Mouse (Mus musculus) forebrain, embryonic 15.5 days (tissue): ENCODE results near the gene Hspa12b. TPM values are rescaled to one million over a fixed set of nuclear protein-coding genes. Genes with fewer than 3 reads are reported as not detected.

Experiments
- ATAC-seq: fragments of 200-750 bp; cut with Nextera tagmentation; replicated peaks from 2 replicates; pipeline ENCODE4 v1.8.0; 2017; ENCODE audit warnings: mild to moderate bottlenecking, moderate TSS enrichment, moderate library complexity
- H3K27ac ChIP-seq: fragments of 300-500 bp; sonication (generic); replicated peaks from 2 replicates; pipeline ENCODE4 v1.5.1; 2015; ENCODE audit warnings: mild to moderate bottlenecking, inconsistent platforms
- H3K27me3 ChIP-seq: fragments of 300-500 bp; sonication (generic); 2 replicates; pipeline ENCODE4 v1.6.1; 2015; ENCODE audit warnings: inconsistent platforms
- H3K36me3 ChIP-seq: fragments of 300-500 bp; sonication (generic); 2 replicates; pipeline ENCODE4 v1.6.1; 2015; ENCODE audit warnings: mild to moderate bottlenecking, inconsistent platforms
- H3K4me1 ChIP-seq: fragments of 300-500 bp; sonication (generic); 2 replicates; pipeline ENCODE4 v1.6.1; 2015; ENCODE audit warnings: inconsistent platforms
- H3K4me2 ChIP-seq: fragments of 300-500 bp; sonication (generic); replicated peaks from 2 replicates; pipeline ENCODE4 v1.6.1; 2015; ENCODE audit warnings: mild to moderate bottlenecking, inconsistent platforms
- H3K4me3 ChIP-seq: fragments of 300-500 bp; sonication (generic); 2 replicates; pipeline ENCODE4 v1.5.1; 2015; ENCODE audit warnings: mild to moderate bottlenecking, inconsistent platforms
- H3K9ac ChIP-seq: fragments of 300-500 bp; sonication (generic); replicated peaks from 2 replicates; pipeline ENCODE4 v1.6.1; 2015; ENCODE audit warnings: mild to moderate bottlenecking, inconsistent platforms
- H3K9me3 ChIP-seq: fragments of 300-500 bp; sonication (generic); 2 replicates; pipeline ENCODE4 v1.6.1; 2016; ENCODE audit warnings: inconsistent platforms
- WGBS: fragments of 180-500 bp; shearing (Covaris S2); methylation state at CpG from one replicate; pipeline ENCODE4 v1.1.7; 2015; ENCODE audit warnings: mixed read lengths; 5-methylcytosine and 5-hydroxymethylcytosine counted together
- polyA plus RNA-seq: library from polyadenylated mRNA; unstranded; fragments of >200 nt; fragmentation: Nextera tagmentation; extraction: Ambion mirVana; gene quantifications from 2 replicates; pipeline ENCODE4 v1.2.1, GENCODE M21; 2015

Gene Hspa12b
- polyA plus RNA-seq, 1 experiment from 2014 or later = 3.7 TPM

DNA sequence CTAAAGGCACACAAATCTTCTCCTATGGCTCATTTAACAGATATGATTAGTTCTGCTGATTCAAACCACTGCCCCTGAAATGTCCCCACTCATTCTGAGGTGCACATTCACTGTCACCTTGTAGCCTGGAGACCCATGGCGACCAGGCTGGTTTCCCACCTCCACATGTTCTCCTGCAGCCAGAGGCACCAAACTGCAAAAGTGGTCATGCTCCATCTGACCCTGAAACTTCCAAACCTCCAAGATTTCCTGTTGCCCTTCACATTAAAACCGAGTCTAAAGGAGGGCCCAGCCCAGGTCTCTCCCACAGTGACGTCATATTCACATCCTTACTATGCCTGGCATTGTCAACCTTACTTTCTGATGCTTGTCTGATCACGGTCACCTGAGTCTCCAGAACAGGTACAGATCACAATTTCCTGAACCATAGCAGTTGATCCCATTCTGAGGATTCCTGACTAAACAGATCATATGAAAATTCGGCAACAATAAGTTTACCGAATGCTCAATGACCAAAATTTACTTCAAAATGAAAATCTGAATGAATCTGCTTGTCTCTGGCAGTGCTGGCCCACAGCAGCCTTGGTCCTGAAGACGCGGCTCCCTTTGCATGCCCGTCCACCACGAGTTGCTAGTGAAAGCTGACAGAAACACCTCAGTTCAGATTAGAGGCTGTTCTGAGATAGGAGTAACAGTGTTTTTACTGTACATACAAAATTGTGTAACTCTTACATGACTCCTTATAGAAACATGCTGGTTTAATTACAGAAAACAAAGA is 5.2 kb downstream of the Hspa12b start:
- Histone ChIP-seq H3K4me3 (no peak overlapping the region), H3K4me1 (peaks cover 3% of the 10 kb centered on the region), H3K9me3 (no peaks in the 10 kb centered on the region), H3K27me3 (no peaks in the 10 kb centered on the region), H3K9ac (no peak overlapping the region), H3K36me3 (no peaks in the 10 kb centered on the region), H3K27ac (no peak overlapping the region), H3K4me2 (no peak overlapping the region)
- WGBS = 84% methylated on average over 10 of the region's 10 CpGs
- no peak for ATAC-seq

DNA sequence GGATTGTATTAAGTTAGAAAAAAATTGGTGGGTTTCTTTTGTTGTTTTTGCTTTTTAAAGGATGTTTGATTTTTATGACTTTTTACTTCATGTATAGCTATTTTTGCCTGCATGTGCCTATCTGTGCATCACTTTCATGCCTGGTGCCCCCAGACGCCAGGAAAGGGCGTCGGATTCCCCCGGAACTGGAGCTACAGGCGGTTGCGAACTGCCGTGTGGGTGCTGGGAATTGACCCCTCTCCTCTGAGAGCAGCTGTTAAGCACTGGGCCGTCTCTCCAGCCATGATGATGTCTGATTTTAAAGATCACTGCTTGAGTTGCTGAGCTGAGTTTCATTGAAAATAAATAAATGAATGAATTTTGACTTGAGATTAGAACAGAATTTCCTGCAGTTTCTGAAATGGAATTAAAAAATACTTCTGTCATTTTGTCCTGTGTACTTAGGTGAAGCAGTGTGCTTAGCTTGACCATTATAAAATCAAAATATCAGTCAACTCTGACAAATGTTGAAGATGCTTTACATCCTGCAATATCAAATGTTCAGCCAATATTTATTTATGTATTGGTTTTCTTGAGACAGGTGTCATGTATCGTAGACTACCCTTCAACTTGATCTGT is 6.0 kb downstream of the Hspa12b start, which contains the start of gene Gm11037:
Gm11037 (plus strand) TSS at position 568 of the 618 bp plus-strand sequence.
- no peak within 1 kb of the TSS for H3K4me3 ChIP-seq
- no peak within 1 kb of the TSS for H3K9ac ChIP-seq
- H3K36me3 ChIP-seq = no peaks in the 10 kb centered on the region
- H3K4me2 ChIP-seq = no peak within 1 kb of the TSS
- no peak for ATAC-seq
- H3K27me3 ChIP-seq = no peaks in the 10 kb centered on the region
- WGBS = 88% methylated on average over 9 of the region's 9 CpGs
- H3K4me1 ChIP-seq = no peaks in the 10 kb centered on the region
- no peaks in the 10 kb centered on the region for H3K9me3 ChIP-seq
- H3K27ac ChIP-seq = no peak within 1 kb of the TSS

DNA sequence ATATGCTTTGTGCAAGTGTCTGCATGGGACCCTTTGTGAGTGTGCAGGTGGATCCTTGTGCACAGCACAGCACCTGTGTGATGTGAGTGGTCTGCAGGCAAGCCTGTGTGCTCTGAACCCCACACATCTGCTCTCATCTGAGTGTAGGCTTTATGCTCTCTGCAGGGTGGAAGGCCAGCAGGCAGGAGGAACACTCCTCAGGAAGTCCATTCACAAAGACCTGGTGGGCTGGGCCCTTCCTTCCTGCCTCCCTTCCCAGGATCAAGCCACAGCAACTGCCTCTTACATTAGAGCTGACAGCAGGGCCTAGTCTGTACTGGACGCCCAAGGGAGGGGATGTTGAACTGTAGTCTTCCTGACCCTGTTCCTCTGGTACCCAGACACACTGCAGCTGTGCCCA is 7.3 kb downstream of the Hspa12b start:
- ATAC-seq = 0 out of 2 replicates have a peak, but pooled peaks have one; percentile 16
- H3K4me1 ChIP-seq = no peaks in the 10 kb centered on the region
- H3K9ac ChIP-seq = no peak overlapping the region
- WGBS = 67% methylated on average over 1 of the region's 1 CpGs
- H3K27me3 ChIP-seq = no peaks in the 10 kb centered on the region
- no peaks in the 10 kb centered on the region for H3K9me3 ChIP-seq
- H3K4me2 ChIP-seq = no peak overlapping the region
- no peaks in the 10 kb centered on the region for H3K36me3 ChIP-seq
- no peak overlapping the region for H3K4me3 ChIP-seq
- H3K27ac ChIP-seq = no peak overlapping the region

DNA sequence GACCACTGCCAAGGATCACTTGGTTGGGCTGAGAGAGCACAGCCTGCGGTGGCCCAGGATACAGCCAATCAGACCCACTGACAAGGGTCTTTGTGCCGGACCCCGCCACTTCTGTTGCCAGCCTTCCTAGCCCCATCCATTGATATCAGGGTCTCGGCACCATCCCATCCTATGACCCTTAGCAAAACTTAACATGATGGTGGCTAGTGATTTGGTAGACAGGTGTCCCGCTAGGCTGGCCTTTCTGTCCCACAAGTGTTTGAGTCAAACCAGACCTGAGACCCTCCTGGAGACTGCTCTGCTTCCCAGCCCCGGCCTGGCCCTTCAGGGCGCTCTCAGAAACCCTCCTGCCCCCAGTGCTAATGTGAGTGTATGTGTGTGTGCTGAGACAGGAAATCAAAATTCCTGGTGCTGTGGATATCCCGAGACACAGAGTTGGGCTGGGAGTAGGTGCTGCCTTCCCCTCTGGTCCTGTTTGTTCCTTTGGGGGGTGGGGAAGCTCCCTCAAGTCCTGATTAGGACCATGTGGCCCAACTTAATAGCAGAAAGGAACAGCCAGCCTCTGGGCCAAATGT is 7.8 kb downstream of the Hspa12b start:
- WGBS = 88% methylated on average over 8 of the region's 8 CpGs
- no peak overlapping the region for H3K27ac ChIP-seq
- no peaks in the 10 kb centered on the region for H3K36me3 ChIP-seq
- no peak for ATAC-seq
- no peaks in the 10 kb centered on the region for H3K9me3 ChIP-seq
- H3K4me1 ChIP-seq = no peaks in the 10 kb centered on the region
- no peak overlapping the region for H3K9ac ChIP-seq
- H3K4me2 ChIP-seq = no peak overlapping the region
- H3K27me3 ChIP-seq = no peaks in the 10 kb centered on the region
- H3K4me3 ChIP-seq = no peak overlapping the region

DNA sequence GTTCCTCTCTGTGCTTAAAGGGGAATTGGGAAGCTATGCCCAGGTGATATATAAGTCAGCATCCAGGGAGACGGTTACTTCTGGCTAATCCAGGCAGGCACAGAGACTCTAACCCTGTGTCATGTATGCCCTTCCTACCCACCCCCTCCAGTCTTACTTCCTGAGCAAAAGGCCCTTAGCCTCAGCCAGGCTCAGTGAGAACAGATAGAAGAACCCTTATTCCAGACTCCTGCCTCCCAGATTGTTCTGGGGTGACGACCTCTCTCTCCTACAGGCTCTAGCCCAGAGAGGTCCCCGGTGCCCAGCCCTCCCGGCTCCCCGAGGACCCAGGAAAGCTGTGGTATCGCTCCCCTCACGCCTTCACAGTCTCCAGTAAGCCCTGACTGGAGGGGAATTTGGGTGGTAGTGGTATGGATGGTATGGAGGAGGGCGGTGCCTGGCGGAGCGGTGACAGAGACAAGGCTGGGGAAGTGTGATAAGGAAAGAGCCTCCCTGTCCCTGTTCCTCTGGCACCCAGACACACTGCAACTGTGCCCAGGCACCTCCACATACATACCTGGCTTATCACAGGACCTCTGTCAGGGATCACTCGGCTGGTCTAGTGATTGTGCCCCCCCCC is 8.6 kb downstream of the Hspa12b start:
- no peak overlapping the region for H3K4me2 ChIP-seq
- H3K9ac ChIP-seq = no peak overlapping the region

DNA sequence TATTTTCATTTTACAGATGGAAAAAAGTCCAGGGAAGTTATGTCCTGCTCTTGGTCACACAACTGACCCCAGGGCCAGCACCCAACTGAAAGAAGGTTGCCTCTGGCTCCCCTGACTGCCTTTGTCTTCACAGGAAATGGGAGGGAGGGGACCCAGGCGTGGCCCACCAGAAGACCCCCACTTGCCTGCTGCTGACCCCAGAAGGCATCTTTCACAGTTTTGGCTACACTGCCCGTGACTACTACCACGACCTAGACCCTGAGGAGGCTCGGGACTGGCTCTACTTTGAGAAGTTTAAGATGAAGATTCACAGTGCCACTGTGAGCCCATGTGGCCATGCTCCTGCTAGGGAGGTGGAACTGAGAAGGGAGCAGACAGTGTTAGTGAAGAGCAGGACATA is 11.2 kb downstream of the Hspa12b start:
- no peak overlapping the region for H3K9ac ChIP-seq
- H3K4me3 ChIP-seq = no peak overlapping the region
- H3K36me3 ChIP-seq = peaks cover 1% of the 10 kb centered on the region; the same call in 1 of the 2 replicates
- no peaks in the 10 kb centered on the region for H3K4me1 ChIP-seq
- H3K4me2 ChIP-seq = no peak overlapping the region
- H3K27me3 ChIP-seq = no peaks in the 10 kb centered on the region
- no peak overlapping the region for H3K27ac ChIP-seq
- WGBS = 86% methylated on average over 4 of the region's 4 CpGs
- ATAC-seq = no peak
- H3K9me3 ChIP-seq = no peaks in the 10 kb centered on the region

More for the DNA sequence above, 8.6 kb downstream of the Hspa12b start:
- no peaks in the 10 kb centered on the region for H3K27me3 ChIP-seq
- WGBS = 83% methylated on average over 11 of the region's 11 CpGs
- no peaks in the 10 kb centered on the region for H3K36me3 ChIP-seq
- ATAC-seq = no peak
- no peak overlapping the region for H3K4me3 ChIP-seq
- no peak overlapping the region for H3K27ac ChIP-seq
- H3K4me1 ChIP-seq = no peaks in the 10 kb centered on the region
- H3K9me3 ChIP-seq = no peaks in the 10 kb centered on the region

DNA sequence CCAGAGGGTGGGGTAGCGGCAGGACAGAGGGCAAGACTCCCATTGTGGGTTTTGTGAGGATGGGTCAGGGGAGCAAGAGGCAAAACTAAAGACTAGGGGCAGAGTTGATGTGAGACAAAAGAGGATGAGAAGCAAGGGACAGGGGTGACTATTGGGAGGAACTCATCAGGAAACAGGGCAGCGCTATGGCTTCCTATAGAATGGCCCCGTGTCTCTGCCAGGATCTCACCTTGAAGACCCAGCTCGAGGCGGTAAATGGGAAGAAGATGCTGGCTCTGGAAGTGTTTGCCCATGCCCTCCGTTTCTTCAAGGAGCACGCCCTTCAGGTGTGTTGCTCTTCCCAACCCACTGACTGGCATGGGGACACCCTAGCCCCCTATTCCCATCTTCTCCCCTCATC is 11.7 kb downstream of the Hspa12b start:
- Histone ChIP-seq H3K9ac (no peak overlapping the region), H3K9me3 (no peaks in the 10 kb centered on the region), H3K4me1 (no peaks in the 10 kb centered on the region), H3K4me3 (no peak overlapping the region), H3K27ac (no peak overlapping the region), H3K27me3 (no peaks in the 10 kb centered on the region), H3K4me2 (no peak overlapping the region), H3K36me3 (peaks cover 5% of the 10 kb centered on the region; the same call in 1 of the 2 replicates)
- 91% methylated on average over 7 of the region's 7 CpGs for WGBS
- ATAC-seq = no peak

DNA sequence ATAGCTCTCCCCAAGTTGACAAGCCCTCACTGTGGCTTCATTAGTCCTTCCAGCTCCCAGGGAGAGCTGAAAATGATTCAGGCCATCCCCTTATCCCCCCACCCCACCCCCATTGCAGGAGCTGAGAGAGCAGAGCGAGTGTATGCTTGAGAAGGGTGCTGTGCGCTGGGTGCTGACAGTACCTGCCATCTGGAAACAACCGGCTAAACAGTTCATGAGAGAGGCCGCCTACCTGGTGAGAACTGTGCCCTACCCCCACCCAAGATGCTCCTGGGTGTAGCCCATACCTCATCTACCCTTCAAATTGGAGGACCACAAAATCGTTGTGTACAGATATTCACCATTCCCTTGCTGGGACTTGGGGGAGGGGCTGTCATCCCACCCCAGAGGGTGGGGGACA is 12.2 kb downstream of the Hspa12b start:
- Histone ChIP-seq H3K4me1 (no peaks in the 10 kb centered on the region), H3K4me3 (no peak overlapping the region), H3K9ac (no peak overlapping the region), H3K9me3 (no peaks in the 10 kb centered on the region), H3K36me3 (peaks cover 7% of the 10 kb centered on the region; the same call in 1 of the 2 replicates), H3K4me2 (no peak overlapping the region), H3K27ac (no peak overlapping the region), H3K27me3 (no peaks in the 10 kb centered on the region)
- WGBS = 89% methylated on average over 5 of the region's 5 CpGs
- no peak for ATAC-seq

DNA sequence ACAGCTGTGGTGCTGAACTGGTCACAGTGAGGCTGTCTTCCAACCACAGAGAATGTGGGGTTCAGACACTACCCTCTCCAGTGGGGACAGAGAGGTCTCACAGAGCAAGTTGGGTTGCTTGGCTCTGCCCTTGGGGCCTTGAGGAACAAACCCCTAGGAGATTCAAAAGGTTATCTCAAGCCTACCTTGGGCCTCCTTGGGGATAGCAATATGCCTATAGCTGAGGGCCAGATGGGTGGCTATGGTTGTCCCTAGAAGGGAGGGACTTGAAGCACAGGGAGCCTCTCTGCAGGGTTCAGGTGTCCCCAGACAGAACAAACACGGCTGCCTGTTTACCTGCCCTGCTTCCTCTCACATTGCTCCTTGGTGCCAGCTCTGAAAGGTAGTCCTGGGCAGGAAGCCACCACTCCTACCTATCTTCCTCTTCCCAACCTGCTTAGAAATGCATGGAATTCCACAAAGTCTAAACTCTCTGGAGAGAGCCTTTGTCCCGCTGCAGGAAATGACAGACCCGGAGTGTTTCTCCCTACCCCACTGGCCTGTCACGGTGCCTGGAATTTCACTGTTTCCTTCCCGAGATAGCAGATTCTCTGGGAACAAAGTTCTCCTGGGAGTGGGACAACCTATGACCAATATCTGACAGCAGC is 12.9 kb downstream of the Hspa12b start:
- Histone ChIP-seq H3K36me3 (peaks cover 14% of the 10 kb centered on the region), H3K4me1 (no peaks in the 10 kb centered on the region), H3K9me3 (no peaks in the 10 kb centered on the region), H3K4me2 (no peak overlapping the region), H3K27me3 (no peaks in the 10 kb centered on the region), H3K9ac (no peak overlapping the region), H3K4me3 (no peak overlapping the region), H3K27ac (no peak overlapping the region)
- WGBS = 65% methylated on average over 5 of the region's 5 CpGs
- no peak for ATAC-seq

DNA sequence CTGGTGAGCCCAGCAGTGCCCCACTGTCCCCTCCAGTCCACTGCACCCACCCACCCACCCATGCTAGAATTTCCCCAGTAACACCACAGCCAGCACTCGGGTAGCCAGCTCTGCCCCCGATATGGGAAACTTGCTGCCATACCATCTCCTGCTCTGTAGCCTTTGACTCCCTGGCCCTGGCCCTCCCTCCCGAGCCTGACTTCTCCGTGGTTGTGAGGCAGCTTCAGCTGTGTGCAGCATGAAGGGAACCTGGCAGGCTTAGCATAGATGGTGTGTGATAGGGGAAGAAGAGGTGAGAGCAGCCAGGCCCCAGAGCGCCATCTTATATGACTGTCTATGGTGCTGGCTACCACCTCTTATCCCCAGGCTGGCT is 13.4 kb downstream of the Hspa12b start:
- no peaks in the 10 kb centered on the region for H3K9me3 ChIP-seq
- peaks cover 16% of the 10 kb centered on the region for H3K36me3 ChIP-seq
- no peak overlapping the region for H3K4me2 ChIP-seq
- 74% methylated on average over 5 of the region's 5 CpGs for WGBS
- ATAC-seq = no peak
- H3K27ac ChIP-seq = no peak overlapping the region
- H3K4me1 ChIP-seq = no peaks in the 10 kb centered on the region
- no peak overlapping the region for H3K4me3 ChIP-seq
- H3K9ac ChIP-seq = no peak overlapping the region
- no peaks in the 10 kb centered on the region for H3K27me3 ChIP-seq

DNA sequence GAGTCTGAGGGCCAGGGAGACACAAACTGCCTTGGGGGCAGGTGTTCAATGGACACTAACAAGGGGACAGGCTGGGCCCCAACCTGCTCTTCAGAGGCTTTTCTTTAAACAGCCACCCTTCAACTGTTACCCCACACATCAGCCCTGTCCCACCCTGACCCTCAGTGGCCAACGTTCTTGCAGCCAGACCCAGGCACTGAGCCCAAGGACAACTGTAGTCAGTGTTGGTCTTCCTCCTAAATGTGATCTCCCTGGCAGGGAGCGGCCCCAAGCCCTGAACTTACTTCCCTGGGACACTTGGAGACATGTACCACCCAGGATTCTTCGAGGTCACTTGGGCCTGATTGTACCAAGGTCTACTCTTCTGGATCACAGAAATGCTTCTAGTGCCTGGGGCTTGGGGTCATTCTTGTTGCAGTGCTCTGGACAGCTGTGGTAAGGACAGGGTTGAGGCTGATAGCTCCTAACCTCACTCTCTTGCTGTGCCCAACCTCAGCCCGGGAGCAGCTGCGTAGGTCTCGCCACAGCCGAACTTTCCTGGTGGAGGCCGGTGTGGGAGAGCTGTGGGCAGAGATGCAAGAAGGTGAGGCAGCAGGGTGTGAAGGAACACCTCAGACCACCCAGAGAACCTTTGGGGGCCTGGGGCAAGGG is 14.4 kb downstream of the Hspa12b start:
- H3K9me3 ChIP-seq = no peaks in the 10 kb centered on the region
- H3K27me3 ChIP-seq = no peaks in the 10 kb centered on the region
- H3K4me1 ChIP-seq = no peaks in the 10 kb centered on the region
- H3K4me3 ChIP-seq = no peak overlapping the region
- H3K36me3 ChIP-seq = peaks cover 20% of the 10 kb centered on the region
- H3K9ac ChIP-seq = no peak overlapping the region
- ATAC-seq = no peak
- H3K4me2 ChIP-seq = no peak overlapping the region
- whole genome bisulfite sequencing = 90% methylated on average over 8 of the region's 8 CpGs
- no peak overlapping the region for H3K27ac ChIP-seq
